Mouse (Mus musculus): ENCODE data around the gene Pick1. TPM values are rescaled to one million over a fixed set of nuclear protein-coding genes. Genes with fewer than 3 reads are reported as not detected.

Pick1 gene
- polyA plus RNA-seq (2015; fragmentation: Nextera tagmentation; extraction: Ambion mirVana): 45.5 and 49.8 TPM in 2 replicates

- H3K36me3 ChIP-seq: peaks cover 30% of the 10 kb centered on the region
- peak within 1 kb of the TSS; percentile 57 for H3K4me3 ChIP-seq (replicated peaks)
- H3K9ac ChIP-seq: peak within 1 kb of the TSS; percentile 62
- H3K4me1 ChIP-seq: peaks cover 17% of the 10 kb centered on the region
- WGBS: under 1% methylated on average over 51 of the region's 51 CpGs
- H3K27ac ChIP-seq: peak within 1 kb of the TSS; percentile 98
- peak; percentile 87 for ATAC-seq (replicated peaks; ENCODE audit: low FRiP score)
- H3K4me2 ChIP-seq: peak within 1 kb of the TSS; percentile 70
- H3K27me3 ChIP-seq: no peaks in the 10 kb centered on the region
- no peaks in the 10 kb centered on the region for H3K9me3 ChIP-seq (replicated peaks)
These were observed at the start of gene Pick1, which contains the start of gene Gm49486 for GRCm38 (mm10) chr15:79229058-79229821. Pick1 (plus strand) TSS chr15:79229173. Gm49486 (plus strand) TSS chr15:79229391.

- WGBS: 81% methylated on average over 10 of the region's 10 CpGs
- Histone ChIP-seq H3K4me3 (replicated peaks) (no peak overlapping the region), H3K27ac (no peak overlapping the region), H3K36me3 (no peaks in the 10 kb centered on the region), H3K4me2 (no peak overlapping the region), H3K27me3 (no peaks in the 10 kb centered on the region), H3K9me3 (replicated peaks) (no peaks in the 10 kb centered on the region), H3K9ac (no peak overlapping the region), H3K4me1 (no peaks in the 10 kb centered on the region)
- ATAC-seq (replicated peaks; ENCODE audit: low FRiP score): no peak
These were observed 43.8 kb upstream of the Pick1 start for GRCm38 (mm10) chr15:79185213-79185612.

GRCm38 (mm10) chr15:79187819-79188218 is 41.2 kb upstream of the Pick1 start:
- Histone ChIP-seq H3K36me3 (no peaks in the 10 kb centered on the region), H3K4me2 (no peak overlapping the region), H3K27me3 (no peaks in the 10 kb centered on the region), H3K27ac (no peak overlapping the region), H3K4me3 (replicated peaks) (no peak overlapping the region), H3K4me1 (peaks cover 6% of the 10 kb centered on the region), H3K9me3 (replicated peaks) (no peaks in the 10 kb centered on the region), H3K9ac (no peak overlapping the region)
- 87% methylated on average over 8 of the region's 8 CpGs for WGBS
- no peak for ATAC-seq (replicated peaks; ENCODE audit: low FRiP score)

- Histone ChIP-seq H3K4me3 (replicated peaks) (no peak overlapping the region), H3K36me3 (no peaks in the 10 kb centered on the region), H3K27ac (no peak overlapping the region), H3K4me2 (no peak overlapping the region), H3K9me3 (replicated peaks) (no peaks in the 10 kb centered on the region), H3K27me3 (0 out of 2 replicates have a peak, but pooled peaks cover 4% of the 10 kb centered on the region), H3K4me1 (peaks cover 18% of the 10 kb centered on the region), H3K9ac (no peak overlapping the region)
- 97% methylated on average over 2 of the region's 2 CpGs for WGBS
- ATAC-seq (replicated peaks; ENCODE audit: low FRiP score): no peak
These were observed 37.5 kb upstream of the Pick1 start for GRCm38 (mm10) chr15:79191426-79191825.

GRCm38 (mm10) chr15:79192450-79192849 is 36.5 kb upstream of the Pick1 start:
- Histone ChIP-seq H3K27me3 (0 out of 2 replicates have a peak, but pooled peaks cover 4% of the 10 kb centered on the region), H3K27ac (0 out of 2 replicates have a peak overlapping the region, but pooled peaks have one; percentile 41)
- 92% methylated on average over 6 of the region's 6 CpGs for WGBS

GRCm38 (mm10) chr15:79192885-79193845 is 35.8 kb upstream of the Pick1 start:
- H3K4me1 ChIP-seq: peaks cover 18% of the 10 kb centered on the region
- no peak overlapping the region; the same call in 1 of the 2 replicates for H3K9ac ChIP-seq
- no peak overlapping the region for H3K4me3 ChIP-seq (replicated peaks)
- H3K36me3 ChIP-seq: no peaks in the 10 kb centered on the region
- 33% methylated on average over 27 of the region's 27 CpGs for WGBS
- peak overlapping the region; percentile 33 for H3K4me2 ChIP-seq
- H3K27ac ChIP-seq: peak overlapping the region; percentile 73
- no peak; the same call in 1 of the 2 replicates for ATAC-seq (replicated peaks; ENCODE audit: low FRiP score)
- 0 out of 2 replicates have a peak, but pooled peaks cover 4% of the 10 kb centered on the region for H3K27me3 ChIP-seq
- no peaks in the 10 kb centered on the region for H3K9me3 ChIP-seq (replicated peaks)

More at GRCm38 (mm10) chr15:79192450-79192849, 36.5 kb upstream of the Pick1 start:
- Histone ChIP-seq H3K4me2 (no peak overlapping the region), H3K4me1 (peaks cover 18% of the 10 kb centered on the region), H3K9me3 (replicated peaks) (no peaks in the 10 kb centered on the region), H3K9ac (no peak overlapping the region), H3K36me3 (no peaks in the 10 kb centered on the region), H3K4me3 (replicated peaks) (no peak overlapping the region)
- no peak for ATAC-seq (replicated peaks; ENCODE audit: low FRiP score)

- Histone ChIP-seq H3K4me1 (peaks cover 18% of the 10 kb centered on the region), H3K27me3 (0 out of 2 replicates have a peak, but pooled peaks cover 4% of the 10 kb centered on the region), H3K4me3 (replicated peaks) (no peak overlapping the region), H3K36me3 (no peaks in the 10 kb centered on the region), H3K27ac (no peak overlapping the region), H3K9me3 (replicated peaks) (no peaks in the 10 kb centered on the region), H3K4me2 (no peak overlapping the region), H3K9ac (no peak overlapping the region)
- no peak for ATAC-seq (replicated peaks; ENCODE audit: low FRiP score)
- WGBS: 67% methylated on average over 9 of the region's 9 CpGs
These were observed 34.9 kb upstream of the Pick1 start for GRCm38 (mm10) chr15:79194048-79194447.

GRCm38 (mm10) chr15:79194946-79195345 is 34.0 kb upstream of the Pick1 start:
- Histone ChIP-seq H3K4me1 (peaks cover 18% of the 10 kb centered on the region), H3K27ac (no peak overlapping the region), H3K9ac (no peak overlapping the region), H3K9me3 (replicated peaks) (no peaks in the 10 kb centered on the region), H3K27me3 (0 out of 2 replicates have a peak, but pooled peaks cover 4% of the 10 kb centered on the region), H3K4me2 (no peak overlapping the region), H3K4me3 (replicated peaks) (no peak overlapping the region), H3K36me3 (no peaks in the 10 kb centered on the region)
- 65% methylated on average over 2 of the region's 2 CpGs for WGBS
- ATAC-seq (replicated peaks; ENCODE audit: low FRiP score): no peak

- no peak overlapping the region for H3K9ac ChIP-seq
- H3K4me3 ChIP-seq (replicated peaks): no peak overlapping the region
- no peaks in the 10 kb centered on the region for H3K9me3 ChIP-seq (replicated peaks)
- no peak overlapping the region for H3K4me2 ChIP-seq
- no peak overlapping the region for H3K27ac ChIP-seq
- no peak for ATAC-seq (replicated peaks; ENCODE audit: low FRiP score)
- peaks cover 18% of the 10 kb centered on the region for H3K4me1 ChIP-seq
- H3K27me3 ChIP-seq: 0 out of 2 replicates have a peak, but pooled peaks cover 4% of the 10 kb centered on the region
- WGBS: 79% methylated on average over 8 of the region's 8 CpGs
- H3K36me3 ChIP-seq: no peaks in the 10 kb centered on the region
These were observed 33.5 kb upstream of the Pick1 start for GRCm38 (mm10) chr15:79195492-79195891.

- H3K27me3 ChIP-seq: peaks cover 9% of the 10 kb centered on the region; the same call in 1 of the 2 replicates
- WGBS: 92% methylated on average over 12 of the region's 12 CpGs
- no peaks in the 10 kb centered on the region for H3K36me3 ChIP-seq
- no peak overlapping the region for H3K9ac ChIP-seq
- peaks cover 21% of the 10 kb centered on the region for H3K4me1 ChIP-seq
- no peaks in the 10 kb centered on the region for H3K9me3 ChIP-seq (replicated peaks)
- no peak overlapping the region for H3K27ac ChIP-seq
- ATAC-seq (replicated peaks; ENCODE audit: low FRiP score): no peak
- no peak overlapping the region for H3K4me3 ChIP-seq (replicated peaks)
- no peak overlapping the region for H3K4me2 ChIP-seq
These were observed 29.5 kb upstream of the Pick1 start for GRCm38 (mm10) chr15:79199390-79199976.

GRCm38 (mm10) chr15:79201491-79202150 is 27.4 kb upstream of the Pick1 start:
- Histone ChIP-seq H3K27ac (no peak overlapping the region), H3K4me3 (replicated peaks) (no peak overlapping the region), H3K9me3 (replicated peaks) (no peaks in the 10 kb centered on the region), H3K27me3 (peaks cover 9% of the 10 kb centered on the region; the same call in 1 of the 2 replicates), H3K4me2 (0 out of 2 replicates have a peak overlapping the region, but pooled peaks have one; percentile 29), H3K4me1 (peaks cover 21% of the 10 kb centered on the region), H3K36me3 (no peaks in the 10 kb centered on the region), H3K9ac (no peak overlapping the region)
- 0 out of 2 replicates have a peak, but pooled peaks have one; percentile 40 for ATAC-seq (replicated peaks; ENCODE audit: low FRiP score)
- 20% methylated on average over 13 of the region's 13 CpGs for WGBS
